8 mouse cellular contexts compared by ENCODE assay signal in genomic region chr10:128231146-128231545, GRCm38 (mm10). TPM values are rescaled to one million over a fixed set of nuclear protein-coding genes. Genes with fewer than 3 reads are reported as not detected.
DNase-seq lines count a peak whose midpoint lies in the region; ATAC-seq and TF ChIP-seq lines count a peak whose summit lies in the region.

No protein-coding gene starts in this region.

- H3K4me1 ChIP-seq in heart, embryonic 14.5 days (ENCODE audit: control insufficient read depth in 2 of 2, insufficient read depth in 2 of 2, low read length in 2 of 2): peaks cover 0 to 8% of the 10 kb centered on the region in 2 experiments; a peak in 3 of 4 replicates
- H3K4me1 ChIP-seq in G1E (ENCODE audit: insufficient read depth, low read depth, low read length): peaks cover 60% of the 10 kb centered on the region
- H3K4me1 ChIP-seq in hindbrain, embryonic 12.5 days: peaks cover 4% of the 10 kb centered on the region
- H3K4me1 ChIP-seq in midbrain, embryonic 14.5 days (ENCODE audit: control insufficient read depth, insufficient read depth, low read length): peaks cover 3% of the 10 kb centered on the region; the same call in 1 of the 2 replicates

- peak overlapping the region in 1 of 2 experiments; percentile 84; a peak in 1 of 4 replicates for H3K27ac ChIP-seq in heart, embryonic 14.5 days (replicated peaks in 1 of 2; ENCODE audit: control insufficient read depth in 1 of 2, insufficient read depth in 1 of 2, low read depth in 2 of 2, low read length in 2 of 2)
- 0 out of 2 replicates have a peak overlapping the region, but pooled peaks have one; percentile 94 for H3K27ac ChIP-seq in hindbrain, embryonic 12.5 days
- H3K27ac ChIP-seq in midbrain, embryonic 14.5 days (replicated peaks; ENCODE audit: low read depth, low read length): no peak overlapping the region

- no peaks in the 10 kb centered on the region for H3K27me3 ChIP-seq in heart, embryonic 14.5 days (ENCODE audit: control insufficient read depth, insufficient read depth, low read length)
- H3K27me3 ChIP-seq in G1E (ENCODE audit: insufficient read depth, low read length): no peaks in the 10 kb centered on the region
- no peaks in the 10 kb centered on the region for H3K27me3 ChIP-seq in hindbrain, embryonic 12.5 days
- no peaks in the 10 kb centered on the region for H3K27me3 ChIP-seq in midbrain, embryonic 14.5 days (ENCODE audit: control insufficient read depth, insufficient read depth, low read length)

- H3K36me3 ChIP-seq in heart, embryonic 14.5 days (ENCODE audit: control insufficient read depth, insufficient read depth, low read length): peaks cover 10% of the 10 kb centered on the region; the same call in 1 of the 2 replicates
- H3K36me3 ChIP-seq in G1E (replicated peaks): peaks cover 27% of the 10 kb centered on the region
- H3K36me3 ChIP-seq in hindbrain, embryonic 12.5 days: no peaks in the 10 kb centered on the region
- H3K36me3 ChIP-seq in midbrain, embryonic 14.5 days (ENCODE audit: control insufficient read depth, insufficient read depth, low read length): no peaks in the 10 kb centered on the region

- H3K9me3 ChIP-seq in heart, embryonic 14.5 days (ENCODE audit: control insufficient read depth, low read length): no peaks in the 10 kb centered on the region
- H3K9me3 ChIP-seq in G1E (replicated peaks): no peaks in the 10 kb centered on the region
- no peaks in the 10 kb centered on the region for H3K9me3 ChIP-seq in hindbrain, embryonic 12.5 days (replicated peaks)
- no peaks in the 10 kb centered on the region for H3K9me3 ChIP-seq in midbrain, embryonic 14.5 days (ENCODE audit: control insufficient read depth, low read length)

- WGBS in heart, embryonic 14.5 days: 20% methylated on average over 5 of the region's 5 CpGs
- WGBS in hindbrain, embryonic 12.5 days: 25% methylated on average over 5 of the region's 5 CpGs
- 21% methylated on average over 5 of the region's 5 CpGs for WGBS in midbrain, embryonic 14.5 days

- peak overlapping the region; percentile 78 for H3K9ac ChIP-seq in heart, embryonic 14.5 days (ENCODE audit: low read length)
- H3K9ac ChIP-seq in hindbrain, embryonic 12.5 days: peak overlapping the region; percentile 79; the same call in 1 of the 2 replicates
- H3K9ac ChIP-seq in midbrain, embryonic 14.5 days (replicated peaks; ENCODE audit: low read length): no peak overlapping the region

- TF ChIP-seq CTCF in G1E (IDR thresholded peaks at IDR 0.05; ENCODE audit: low read depth, low read length): no peak

- peak overlapping the region; percentile 81 for H3K4me2 ChIP-seq in heart, embryonic 14.5 days (ENCODE audit: low read length)
- H3K4me2 ChIP-seq in hindbrain, embryonic 12.5 days (replicated peaks): peak overlapping the region; percentile 63
- peak overlapping the region; percentile 65 for H3K4me2 ChIP-seq in midbrain, embryonic 14.5 days (ENCODE audit: low read length)

- no peak for ATAC-seq in heart, embryonic 14.5 days (ENCODE audit: insufficient number of reproducible peaks, insufficient read depth, low FRiP score, low read depth)
- no peak for ATAC-seq in G1E (ENCODE audit: extremely low read depth, insufficient number of reproducible peaks, low FRiP score, poor library complexity, severe bottlenecking)
- no peak for ATAC-seq in hindbrain, embryonic 12.5 days (ENCODE audit: low FRiP score)
- no peak for ATAC-seq in midbrain, embryonic 14.5 days (ENCODE audit: low FRiP score, low TSS enrichment)

- peak overlapping the region in 1 of 2 experiments; percentile 63; a peak in 3 of 4 replicates for H3K4me3 ChIP-seq in heart, embryonic 14.5 days (ENCODE audit: control insufficient read depth in 1 of 2, insufficient read depth in 1 of 2, low read depth in 1 of 2, low read length in 2 of 2)
- peak overlapping the region; percentile 78 for H3K4me3 ChIP-seq in G1E (ENCODE audit: low read depth, low read length)
- H3K4me3 ChIP-seq in hindbrain, embryonic 12.5 days: peak overlapping the region; percentile 64
- peak overlapping the region; percentile 70 for H3K4me3 ChIP-seq in midbrain, embryonic 14.5 days (replicated peaks; ENCODE audit: low read depth, low read length)

- no peak for DNase-seq in heart, postnatal 4 days
- DNase-seq in G1E (ENCODE audit: low spot score): peak; percentile 25
- no peak for DNase-seq in midbrain, embryonic 14.5 days
- DNase-seq in cerebellum, postnatal 14 days: no peak
- no peak for DNase-seq in kidney, postnatal 25 days
- DNase-seq in kidney, postnatal 4 days: no peak

RNA-seq across cellular contexts. Expression of gene Timeless, which starts 0.7 kb away (rescaled TPM):
- 23.6 and 25.2 TPM in 2 replicates for polyA plus RNA-seq in heart, embryonic 14.5 days (2014; fragmentation: Nextera tagmentation; extraction: Ambion mirVana)
- 10 to 100 TPM; 24.5 to 28.7 TPM for total RNA-seq in heart, postnatal 4 days (2021)
- total RNA-seq in G1E (2014; fragmentation: Nextera tagmentation) (28.1 and 32.6 TPM in 2 replicates), G1E (2017) (43.8 and 61.4 TPM in 2 replicates)
- 44.2 and 46.7 TPM in 2 replicates for polyA plus RNA-seq in G1E (2012)
- 46.2 and 53.7 TPM in 2 replicates for polyA plus RNA-seq in hindbrain, embryonic 12.5 days (2016; fragmentation: Nextera tagmentation; extraction: Ambion mirVana)
- 13.5 and 19.5 TPM in 2 replicates for polyA plus RNA-seq in midbrain, embryonic 14.5 days (2014; fragmentation: Nextera tagmentation; extraction: Ambion mirVana)

RNA-seq across cellular contexts. Expression of gene Mip, which starts 5.5 kb away (rescaled TPM):
- polyA plus RNA-seq in heart, embryonic 14.5 days (2014; fragmentation: Nextera tagmentation; extraction: Ambion mirVana): not detected in 2 replicates
- not detected for total RNA-seq in heart, postnatal 4 days (2021)
- total RNA-seq in G1E (2014; fragmentation: Nextera tagmentation): not detected in 2 replicates
- total RNA-seq in G1E (2017): 0.05 TPM in 1 of 2 replicates, not detected in the other
- polyA plus RNA-seq in G1E (2012): 0.02 TPM in 1 of 2 replicates, not detected in the other
- polyA plus RNA-seq in hindbrain, embryonic 12.5 days (2016; fragmentation: Nextera tagmentation; extraction: Ambion mirVana): not detected in 2 replicates
- 0.12 and 0.17 TPM in 2 replicates for polyA plus RNA-seq in midbrain, embryonic 14.5 days (2014; fragmentation: Nextera tagmentation; extraction: Ambion mirVana)

RNA-seq across cellular contexts. Expression of gene Spryd4, which starts 19.5 kb away (rescaled TPM):
- 44.2 and 47.6 TPM in 2 replicates for polyA plus RNA-seq in heart, embryonic 14.5 days (2014; fragmentation: Nextera tagmentation; extraction: Ambion mirVana)
- total RNA-seq in heart, postnatal 4 days (2021): 10 to 100 TPM; 39.6 to 41.5 TPM
- total RNA-seq in G1E (2014; fragmentation: Nextera tagmentation) (11.5 and 13.9 TPM in 2 replicates), G1E (2017) (18.8 and 23.3 TPM in 2 replicates)
- polyA plus RNA-seq in G1E (2012): 3.2 and 4.4 TPM in 2 replicates
- polyA plus RNA-seq in hindbrain, embryonic 12.5 days (2016; fragmentation: Nextera tagmentation; extraction: Ambion mirVana): 24.5 and 25.6 TPM in 2 replicates
- 15.1 and 16.8 TPM in 2 replicates for polyA plus RNA-seq in midbrain, embryonic 14.5 days (2014; fragmentation: Nextera tagmentation; extraction: Ambion mirVana)

RNA-seq across cellular contexts. Expression of gene Apon, which starts 22.8 kb away (rescaled TPM):
- polyA plus RNA-seq in heart, embryonic 14.5 days (2014; fragmentation: Nextera tagmentation; extraction: Ambion mirVana): 0.15 TPM in 1 of 2 replicates, not detected in the other
- under 1 TPM in 1 of 2 experiments, not detected in 1; 0.29 TPM for total RNA-seq in heart, postnatal 4 days (2021)
- total RNA-seq in G1E (2014; fragmentation: Nextera tagmentation) (not detected in 2 replicates), G1E (2017) (0.17 and 0.27 TPM in 2 replicates)
- 0.04 TPM in 1 of 2 replicates, not detected in the other for polyA plus RNA-seq in G1E (2012)
- 0.34 and 0.40 TPM in 2 replicates for polyA plus RNA-seq in hindbrain, embryonic 12.5 days (2016; fragmentation: Nextera tagmentation; extraction: Ambion mirVana)
- not detected in 2 replicates for polyA plus RNA-seq in midbrain, embryonic 14.5 days (2014; fragmentation: Nextera tagmentation; extraction: Ambion mirVana)

RNA-seq across cellular contexts. Expression of gene Gls2, which starts 36.9 kb away (rescaled TPM):
- polyA plus RNA-seq in heart, embryonic 14.5 days (2014; fragmentation: Nextera tagmentation; extraction: Ambion mirVana): 0.54 and 1.1 TPM in 2 replicates
- 1 to 10 TPM in 1 of 2 experiments, under 1 TPM in 1; 0.48 to 1.2 TPM for total RNA-seq in heart, postnatal 4 days (2021)
- total RNA-seq in G1E (2014; fragmentation: Nextera tagmentation): 10.7 and 15.0 TPM in 2 replicates
- total RNA-seq in G1E (2017): 4.0 and 5.3 TPM in 2 replicates
- polyA plus RNA-seq in G1E (2012): 11.1 and 14.6 TPM in 2 replicates
- polyA plus RNA-seq in hindbrain, embryonic 12.5 days (2016; fragmentation: Nextera tagmentation; extraction: Ambion mirVana): 0.61 and 0.70 TPM in 2 replicates
- polyA plus RNA-seq in midbrain, embryonic 14.5 days (2014; fragmentation: Nextera tagmentation; extraction: Ambion mirVana): 0.70 and 1.3 TPM in 2 replicates
